Mouse (Mus musculus): Measurements from ENCODE around the gene Cct2. TPM values are rescaled to one million over a fixed set of nuclear protein-coding genes. Genes with fewer than 3 reads are reported as not detected.

Cct2 gene
- 133 and 135 TPM in 2 replicates for polyA plus RNA-seq (2012; rRNA removed)

GRCm38 (mm10) chr10:117063254-117064021, at the start of gene Cct2:
Cct2 (minus strand) TSS chr10:117063814.
- Histone ChIP-seq H3K4me3 (ENCODE audit: control insufficient read depth, low read depth, low read length) (peak within 1 kb of the TSS; percentile 99), H3K36me3 (ENCODE audit: control insufficient read depth, insufficient read depth, low read length) (peaks cover 4% of the 10 kb centered on the region; the same call in 1 of the 2 replicates), H3K4me1 (ENCODE audit: control insufficient read depth, insufficient read depth, low read length) (no peaks in the 10 kb centered on the region), H3K27me3 (ENCODE audit: control insufficient read depth, insufficient read depth, low read length) (no peaks in the 10 kb centered on the region), H3K27ac (ENCODE audit: control insufficient read depth, insufficient read depth, low read depth, low read length) (peak within 1 kb of the TSS; percentile 95)
- peak; percentile 96 for TF ChIP-seq POLR2A (IDR thresholded peaks at IDR 0.05; ENCODE audit: control insufficient read depth, low read depth, low read length)
- TF ChIP-seq CTCF (IDR thresholded peaks at IDR 0.05; ENCODE audit: control insufficient read depth, insufficient read depth, insufficient replicate concordance, low read depth, low read length), result 0 out of 2 replicates have a peak, but pooled peaks have one; percentile 3

DNA sequence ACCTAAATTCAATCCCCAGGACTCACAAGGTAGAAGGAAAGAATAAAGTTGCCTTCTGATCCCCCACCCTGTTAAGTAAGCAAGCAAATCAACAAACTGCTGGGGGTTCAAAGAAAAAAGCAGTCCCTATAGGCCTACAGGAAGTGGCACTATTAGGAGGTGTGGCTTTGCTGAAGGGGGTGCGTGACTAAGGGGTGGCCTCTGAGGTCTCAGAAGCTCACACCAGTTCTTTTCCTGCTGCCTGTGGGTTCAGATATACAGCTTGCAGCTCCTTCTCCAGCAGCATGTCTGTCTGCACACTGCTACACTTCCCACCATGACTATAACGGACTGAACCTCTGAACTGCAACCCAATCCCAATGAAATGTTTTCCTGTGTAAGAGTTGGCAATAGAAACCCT, 48.9 kb upstream of the Cct2 start:
- TF ChIP-seq CTCF (IDR thresholded peaks at IDR 0.05; ENCODE audit: control insufficient read depth, insufficient read depth, insufficient replicate concordance, low read depth, low read length), result no peak
- Histone ChIP-seq H3K4me3 (ENCODE audit: control insufficient read depth, low read depth, low read length) (no peak overlapping the region), H3K27me3 (ENCODE audit: control insufficient read depth, insufficient read depth, low read length) (no peaks in the 10 kb centered on the region), H3K4me1 (ENCODE audit: control insufficient read depth, insufficient read depth, low read length) (no peaks in the 10 kb centered on the region), H3K27ac (ENCODE audit: control insufficient read depth, insufficient read depth, low read depth, low read length) (no peak overlapping the region), H3K36me3 (ENCODE audit: control insufficient read depth, insufficient read depth, low read length) (no peaks in the 10 kb centered on the region)

- no peak overlapping the region for H3K27ac ChIP-seq (ENCODE audit: control insufficient read depth, insufficient read depth, low read depth, low read length)
- no peak overlapping the region for H3K4me3 ChIP-seq (ENCODE audit: control insufficient read depth, low read depth, low read length)
- no peaks in the 10 kb centered on the region for H3K27me3 ChIP-seq (ENCODE audit: control insufficient read depth, insufficient read depth, low read length)
- no peaks in the 10 kb centered on the region for H3K4me1 ChIP-seq (ENCODE audit: control insufficient read depth, insufficient read depth, low read length)
- H3K36me3 ChIP-seq (ENCODE audit: control insufficient read depth, insufficient read depth, low read length), result no peaks in the 10 kb centered on the region
- TF ChIP-seq CTCF (IDR thresholded peaks at IDR 0.05; ENCODE audit: control insufficient read depth, insufficient read depth, insufficient replicate concordance, low read depth, low read length), result no peak
- no peak for TF ChIP-seq POLR2A (IDR thresholded peaks at IDR 0.05; ENCODE audit: control insufficient read depth, low read depth, low read length)
Observed at GRCm38 (mm10) chr10:117111455-117111854, 47.8 kb upstream of the Cct2 start.

- H3K4me3 ChIP-seq (ENCODE audit: control insufficient read depth, low read depth, low read length), result no peak overlapping the region
- TF ChIP-seq POLR2A (IDR thresholded peaks at IDR 0.05; ENCODE audit: control insufficient read depth, low read depth, low read length), result no peak
- H3K27me3 ChIP-seq (ENCODE audit: control insufficient read depth, insufficient read depth, low read length), result no peaks in the 10 kb centered on the region
- no peak overlapping the region for H3K27ac ChIP-seq (ENCODE audit: control insufficient read depth, insufficient read depth, low read depth, low read length)
- H3K36me3 ChIP-seq (ENCODE audit: control insufficient read depth, insufficient read depth, low read length), result no peaks in the 10 kb centered on the region
- no peaks in the 10 kb centered on the region for H3K4me1 ChIP-seq (ENCODE audit: control insufficient read depth, insufficient read depth, low read length)
Observed at GRCm38 (mm10) chr10:117110271-117110670, 46.7 kb upstream of the Cct2 start.

DNA sequence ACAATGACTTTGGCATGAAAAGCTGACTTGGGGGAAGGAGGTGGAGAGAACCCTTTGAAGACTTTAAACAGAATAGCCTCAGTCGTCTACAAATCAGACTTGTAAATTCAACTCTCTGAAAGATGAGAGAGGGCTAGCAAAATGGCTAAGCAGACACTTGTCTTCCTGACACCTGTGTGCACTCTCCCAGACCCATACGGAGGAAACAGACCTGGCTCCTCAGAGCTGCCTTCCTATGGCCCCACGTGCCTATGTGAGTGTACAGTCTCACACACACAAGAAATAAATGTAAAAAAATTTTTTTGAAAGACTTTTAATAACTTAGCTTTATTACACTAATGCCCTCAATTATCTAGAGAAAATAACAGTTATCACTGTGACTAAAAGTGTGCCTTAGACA, 43.1 kb upstream of the Cct2 start:
- Histone ChIP-seq H3K27me3 (ENCODE audit: control insufficient read depth, insufficient read depth, low read length) (no peaks in the 10 kb centered on the region), H3K27ac (ENCODE audit: control insufficient read depth, insufficient read depth, low read depth, low read length) (no peak overlapping the region), H3K36me3 (ENCODE audit: control insufficient read depth, insufficient read depth, low read length) (no peaks in the 10 kb centered on the region), H3K4me1 (ENCODE audit: control insufficient read depth, insufficient read depth, low read length) (no peaks in the 10 kb centered on the region), H3K4me3 (ENCODE audit: control insufficient read depth, low read depth, low read length) (no peak overlapping the region)
- TF ChIP-seq CTCF (IDR thresholded peaks at IDR 0.05; ENCODE audit: control insufficient read depth, insufficient read depth, insufficient replicate concordance, low read depth, low read length), result no peak
- no peak for TF ChIP-seq POLR2A (IDR thresholded peaks at IDR 0.05; ENCODE audit: control insufficient read depth, low read depth, low read length)

DNA sequence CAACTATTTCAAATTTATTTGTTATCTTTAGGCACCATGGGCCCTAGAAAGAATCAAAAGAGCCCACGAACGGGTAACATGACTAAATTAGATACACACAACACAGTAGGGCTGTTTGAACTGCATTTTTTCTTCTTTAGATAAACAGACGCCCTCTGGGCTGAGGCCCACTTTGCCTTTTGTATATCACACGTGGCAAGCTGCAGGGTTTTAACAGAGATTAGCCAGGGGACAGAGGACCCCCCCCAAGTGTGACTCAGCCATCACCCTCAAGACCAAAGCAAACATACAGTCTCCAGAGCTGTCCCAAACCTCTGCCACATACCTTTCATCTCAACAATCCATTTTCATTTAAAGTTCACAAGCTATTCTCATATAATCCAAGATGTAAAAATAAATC, 42.6 kb upstream of the Cct2 start:
- TF ChIP-seq POLR2A (IDR thresholded peaks at IDR 0.05; ENCODE audit: control insufficient read depth, low read depth, low read length) (no peak), CTCF (IDR thresholded peaks at IDR 0.05; ENCODE audit: control insufficient read depth, insufficient read depth, insufficient replicate concordance, low read depth, low read length) (no peak)
- H3K4me3 ChIP-seq (ENCODE audit: control insufficient read depth, low read depth, low read length), result no peak overlapping the region
- H3K27ac ChIP-seq (ENCODE audit: control insufficient read depth, insufficient read depth, low read depth, low read length), result no peak overlapping the region
- no peaks in the 10 kb centered on the region for H3K27me3 ChIP-seq (ENCODE audit: control insufficient read depth, insufficient read depth, low read length)
- H3K4me1 ChIP-seq (ENCODE audit: control insufficient read depth, insufficient read depth, low read length), result no peaks in the 10 kb centered on the region
- no peaks in the 10 kb centered on the region for H3K36me3 ChIP-seq (ENCODE audit: control insufficient read depth, insufficient read depth, low read length)

- H3K4me1 ChIP-seq (ENCODE audit: control insufficient read depth, insufficient read depth, low read length), result no peaks in the 10 kb centered on the region
- TF ChIP-seq POLR2A (IDR thresholded peaks at IDR 0.05; ENCODE audit: control insufficient read depth, low read depth, low read length) (no peak), CTCF (IDR thresholded peaks at IDR 0.05; ENCODE audit: control insufficient read depth, insufficient read depth, insufficient replicate concordance, low read depth, low read length) (no peak)
- no peaks in the 10 kb centered on the region for H3K27me3 ChIP-seq (ENCODE audit: control insufficient read depth, insufficient read depth, low read length)
- H3K4me3 ChIP-seq (ENCODE audit: control insufficient read depth, low read depth, low read length), result no peak overlapping the region
- no peaks in the 10 kb centered on the region for H3K36me3 ChIP-seq (ENCODE audit: control insufficient read depth, insufficient read depth, low read length)
- no peak overlapping the region for H3K27ac ChIP-seq (ENCODE audit: control insufficient read depth, insufficient read depth, low read depth, low read length)
Observed at GRCm38 (mm10) chr10:117105015-117105414, 41.4 kb upstream of the Cct2 start.
